Mouse (Mus musculus): ENCODE data around the gene Dnph1. TPM values are rescaled to one million over a fixed set of nuclear protein-coding genes. Genes with fewer than 3 reads are reported as not detected.

The Dnph1 gene
- polyA plus RNA-seq, 1 experiment from 2014 or later = 24.7 TPM

GRCm38 (mm10) chr17:46503847-46504638 lies 7.5 kb downstream of the Dnph1 start:
- peaks cover 19% of the 10 kb centered on the region for H3K36me3 ChIP-seq
- no peak overlapping the region for H3K4me3 ChIP-seq
- H3K4me1 ChIP-seq = no peaks in the 10 kb centered on the region
- H3K9me3 ChIP-seq = no peaks in the 10 kb centered on the region
- no peak overlapping the region for H3K27ac ChIP-seq (replicated peaks)
- WGBS = 72% methylated on average over 14 of the region's 14 CpGs
- H3K27me3 ChIP-seq (replicated peaks) = 0 out of 2 replicates have a peak, but pooled peaks cover 3% of the 10 kb centered on the region
- no peak for ATAC-seq (ENCODE audit: extremely low read depth, insufficient number of reproducible peaks, low FRiP score, low TSS enrichment)
- no peak overlapping the region for H3K4me2 ChIP-seq
- H3K9ac ChIP-seq = no peak overlapping the region

GRCm38 (mm10) chr17:46505617-46506016 lies 9.1 kb downstream of the Dnph1 start:
- no peaks in the 10 kb centered on the region for H3K9me3 ChIP-seq
- H3K4me3 ChIP-seq = no peak overlapping the region
- 0 out of 2 replicates have a peak, but pooled peaks cover 3% of the 10 kb centered on the region for H3K27me3 ChIP-seq (replicated peaks)
- peaks cover 5% of the 10 kb centered on the region for H3K36me3 ChIP-seq
- WGBS = 80% methylated on average over 3 of the region's 3 CpGs
- no peak overlapping the region for H3K9ac ChIP-seq
- no peak overlapping the region for H3K27ac ChIP-seq (replicated peaks)
- no peaks in the 10 kb centered on the region for H3K4me1 ChIP-seq
- no peak for ATAC-seq (ENCODE audit: extremely low read depth, insufficient number of reproducible peaks, low FRiP score, low TSS enrichment)
- H3K4me2 ChIP-seq = no peak overlapping the region

- Histone ChIP-seq H3K27ac (replicated peaks) (no peak overlapping the region), H3K4me3 (no peak overlapping the region), H3K9ac (no peak overlapping the region), H3K36me3 (0 out of 2 replicates have a peak, but pooled peaks cover 2% of the 10 kb centered on the region), H3K9me3 (no peaks in the 10 kb centered on the region), H3K4me1 (no peaks in the 10 kb centered on the region), H3K4me2 (no peak overlapping the region), H3K27me3 (replicated peaks) (no peaks in the 10 kb centered on the region)
- WGBS = 46% methylated on average over 11 of the region's 11 CpGs
- no peak for ATAC-seq (ENCODE audit: extremely low read depth, insufficient number of reproducible peaks, low FRiP score, low TSS enrichment)
Observed at GRCm38 (mm10) chr17:46511059-46511710, 14.7 kb downstream of the Dnph1 start.

- Histone ChIP-seq H3K4me3 (no peak overlapping the region), H3K4me2 (no peak overlapping the region), H3K27me3 (replicated peaks) (no peaks in the 10 kb centered on the region), H3K36me3 (peaks cover 6% of the 10 kb centered on the region; the same call in 1 of the 2 replicates), H3K9me3 (no peaks in the 10 kb centered on the region), H3K4me1 (no peaks in the 10 kb centered on the region), H3K9ac (no peak overlapping the region), H3K27ac (replicated peaks) (no peak overlapping the region)
- no peak for ATAC-seq (ENCODE audit: extremely low read depth, insufficient number of reproducible peaks, low FRiP score, low TSS enrichment)
- 55% methylated on average over 2 of the region's 2 CpGs for WGBS
Observed at GRCm38 (mm10) chr17:46513329-46513728, 16.8 kb downstream of the Dnph1 start.

- Histone ChIP-seq H3K4me2 (peak overlapping the region; percentile 66), H3K4me1 (peaks cover 20% of the 10 kb centered on the region), H3K9me3 (no peaks in the 10 kb centered on the region), H3K27me3 (replicated peaks) (peaks cover 40% of the 10 kb centered on the region), H3K9ac (peak overlapping the region; percentile 73; the same call in 1 of the 2 replicates), H3K27ac (replicated peaks) (no peak overlapping the region), H3K36me3 (peaks cover 7% of the 10 kb centered on the region; the same call in 1 of the 2 replicates), H3K4me3 (peak overlapping the region; percentile 41)
- 49% methylated on average over 10 of the region's 10 CpGs for WGBS
- ATAC-seq (ENCODE audit: extremely low read depth, insufficient number of reproducible peaks, low FRiP score, low TSS enrichment) = no peak
Observed at GRCm38 (mm10) chr17:46519971-46520370, 23.5 kb downstream of the Dnph1 start.

- 16% methylated on average over 25 of the region's 25 CpGs for WGBS
- Histone ChIP-seq H3K9ac (peak overlapping the region; percentile 73), H3K27me3 (replicated peaks) (peaks cover 45% of the 10 kb centered on the region), H3K36me3 (peaks cover 7% of the 10 kb centered on the region; the same call in 1 of the 2 replicates), H3K4me3 (peak overlapping the region; percentile 41), H3K4me2 (peak overlapping the region; percentile 66), H3K9me3 (no peaks in the 10 kb centered on the region), H3K4me1 (peaks cover 20% of the 10 kb centered on the region), H3K27ac (replicated peaks) (no peak overlapping the region)
- ATAC-seq (ENCODE audit: extremely low read depth, insufficient number of reproducible peaks, low FRiP score, low TSS enrichment) = no peak
Observed at GRCm38 (mm10) chr17:46520385-46520979, 24.0 kb downstream of the Dnph1 start.

- no peaks in the 10 kb centered on the region for H3K9me3 ChIP-seq
- H3K4me1 ChIP-seq = peaks cover 20% of the 10 kb centered on the region
- H3K27ac ChIP-seq (replicated peaks) = no peak overlapping the region
- peak overlapping the region; percentile 66 for H3K4me2 ChIP-seq
- 55% methylated on average over 9 of the region's 9 CpGs for whole genome bisulfite sequencing
- no peak for ATAC-seq (ENCODE audit: extremely low read depth, insufficient number of reproducible peaks, low FRiP score, low TSS enrichment)
- peaks cover 10% of the 10 kb centered on the region; the same call in 1 of the 2 replicates for H3K36me3 ChIP-seq
- peak overlapping the region; percentile 41 for H3K4me3 ChIP-seq
- H3K27me3 ChIP-seq (replicated peaks) = peaks cover 45% of the 10 kb centered on the region
- peak overlapping the region; percentile 73 for H3K9ac ChIP-seq
Observed at GRCm38 (mm10) chr17:46521174-46521573, 24.7 kb downstream of the Dnph1 start.

GRCm38 (mm10) chr17:46521963-46522668 lies 25.6 kb downstream of the Dnph1 start:
- H3K36me3 ChIP-seq = peaks cover 11% of the 10 kb centered on the region; the same call in 1 of the 2 replicates
- no peak overlapping the region for H3K9ac ChIP-seq
- no peaks in the 10 kb centered on the region for H3K9me3 ChIP-seq
- H3K4me2 ChIP-seq = no peak overlapping the region
- H3K4me3 ChIP-seq = 0 out of 2 replicates have a peak overlapping the region, but pooled peaks have one; percentile 6
- peaks cover 45% of the 10 kb centered on the region for H3K27me3 ChIP-seq (replicated peaks)
- ATAC-seq (ENCODE audit: extremely low read depth, insufficient number of reproducible peaks, low FRiP score, low TSS enrichment) = no peak
- WGBS = 45% methylated on average over 24 of the region's 24 CpGs
- peaks cover 20% of the 10 kb centered on the region for H3K4me1 ChIP-seq
- no peak overlapping the region for H3K27ac ChIP-seq (replicated peaks)

GRCm38 (mm10) chr17:46525065-46525464 lies 28.6 kb downstream of the Dnph1 start:
- peaks cover 24% of the 10 kb centered on the region; the same call in 1 of the 2 replicates for H3K36me3 ChIP-seq
- WGBS = 71% methylated on average over 10 of the region's 10 CpGs
- H3K4me2 ChIP-seq = no peak overlapping the region
- no peak overlapping the region for H3K9ac ChIP-seq
- H3K4me3 ChIP-seq = no peak overlapping the region
- no peak for ATAC-seq (ENCODE audit: extremely low read depth, insufficient number of reproducible peaks, low FRiP score, low TSS enrichment)
- H3K4me1 ChIP-seq = peaks cover 15% of the 10 kb centered on the region
- H3K27ac ChIP-seq (replicated peaks) = no peak overlapping the region
- peaks cover 37% of the 10 kb centered on the region for H3K27me3 ChIP-seq (replicated peaks)
- no peaks in the 10 kb centered on the region for H3K9me3 ChIP-seq

- H3K4me2 ChIP-seq = no peak overlapping the region
- no peaks in the 10 kb centered on the region for H3K9me3 ChIP-seq
- ATAC-seq (ENCODE audit: extremely low read depth, insufficient number of reproducible peaks, low FRiP score, low TSS enrichment) = no peak
- no peak overlapping the region for H3K27ac ChIP-seq (replicated peaks)
- WGBS = 41% methylated on average over 12 of the region's 12 CpGs
- peaks cover 34% of the 10 kb centered on the region for H3K27me3 ChIP-seq (replicated peaks)
- peaks cover 8% of the 10 kb centered on the region for H3K4me1 ChIP-seq
- H3K36me3 ChIP-seq = peaks cover 24% of the 10 kb centered on the region; the same call in 1 of the 2 replicates
- no peak overlapping the region for H3K9ac ChIP-seq
- no peak overlapping the region for H3K4me3 ChIP-seq
Observed at GRCm38 (mm10) chr17:46525579-46526307, 29.2 kb downstream of the Dnph1 start.

Data from heart, embryonic 13.5 days (tissue).